Mouse (Mus musculus): Measurements from ENCODE around the gene Rps28. TPM values are rescaled to one million over a fixed set of nuclear protein-coding genes. Genes with fewer than 3 reads are reported as not detected.
"Not testable (repeated sequence)": the region's sequence is repeated elsewhere in the genome, so short reads cannot be mapped to it uniquely, and the experiment has no call there.

The Rps28 gene
- total RNA-seq (2021), result 1,000 to 10,000 TPM; 1,155 to 1,182 TPM

- peak; percentile 97 for DNase-seq
- intact Hi-C loops (cut with DNase I), result no loop called here
Observed at GRCm38 (mm10) chr17:33824084-33824996, at the start of gene Rps28, which contains the start of gene Ndufa7. Rps28 (minus strand) TSS chr17:33824562. Ndufa7 (plus strand) TSS chr17:33824572.

DNA sequence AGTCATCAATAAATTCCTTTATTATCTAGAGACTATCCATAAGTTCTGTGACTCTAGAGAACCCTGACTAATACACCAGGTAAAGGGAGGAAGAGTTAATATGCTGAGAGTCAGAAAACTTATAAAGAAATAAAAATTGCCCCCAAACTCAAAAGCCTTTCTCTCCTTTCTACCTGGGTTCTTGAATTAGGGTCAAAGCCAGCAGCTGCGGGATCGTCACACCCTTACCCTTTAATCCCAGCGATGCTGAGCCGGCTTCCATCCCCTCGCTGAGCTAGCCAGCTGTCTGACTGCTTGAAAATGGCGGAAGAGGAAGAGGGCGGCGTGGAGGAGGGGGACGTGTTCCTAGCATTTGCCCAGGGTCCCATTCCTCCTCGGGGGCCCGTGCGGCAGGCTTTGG is 49.2 kb upstream of the Rps28 start, which contains the start of gene Gm7029:
Gene Gm7029, plus strand, starts transcription at position 301 of the 400 bp plus-strand sequence.
- intact Hi-C loops (cut with DNase I); DNase-seq: not testable (repeated sequence)

DNA sequence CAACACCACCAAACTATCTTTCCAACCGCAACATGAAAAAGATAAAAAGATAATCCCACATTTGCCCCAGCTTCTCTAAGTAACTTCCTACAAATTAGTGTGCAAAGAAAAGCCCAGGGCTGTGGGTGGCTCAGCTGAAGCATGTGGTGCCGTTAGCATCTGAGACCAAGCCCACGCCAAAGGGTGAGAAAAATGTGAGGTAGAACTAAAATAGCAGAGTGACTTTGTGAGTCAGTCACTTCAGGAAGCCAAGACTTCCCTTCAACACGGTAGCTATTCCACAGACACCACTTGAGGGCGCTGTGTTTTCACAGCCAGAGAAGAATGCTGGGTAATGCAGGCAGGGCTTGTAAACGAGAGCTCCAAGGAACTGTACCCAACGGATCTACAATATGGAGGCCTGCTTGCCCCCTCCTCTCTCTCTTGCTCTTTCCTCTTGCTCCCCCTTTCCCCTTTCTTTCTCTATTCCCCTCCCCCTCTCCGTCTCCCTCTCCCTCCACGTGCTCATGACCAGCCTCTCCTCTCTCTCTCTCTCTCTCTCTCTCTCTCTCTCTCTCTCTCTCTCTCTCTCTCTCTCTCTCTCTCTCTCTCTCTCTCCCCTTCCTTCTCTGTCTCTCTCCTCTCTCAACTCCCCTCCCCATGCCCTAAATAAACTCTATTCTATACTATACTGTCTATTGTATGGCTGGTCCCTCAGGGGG is 41.1 kb upstream of the Rps28 start:
- peak; percentile 18 for DNase-seq
- intact Hi-C loops (cut with DNase I), result no loop called here

DNA sequence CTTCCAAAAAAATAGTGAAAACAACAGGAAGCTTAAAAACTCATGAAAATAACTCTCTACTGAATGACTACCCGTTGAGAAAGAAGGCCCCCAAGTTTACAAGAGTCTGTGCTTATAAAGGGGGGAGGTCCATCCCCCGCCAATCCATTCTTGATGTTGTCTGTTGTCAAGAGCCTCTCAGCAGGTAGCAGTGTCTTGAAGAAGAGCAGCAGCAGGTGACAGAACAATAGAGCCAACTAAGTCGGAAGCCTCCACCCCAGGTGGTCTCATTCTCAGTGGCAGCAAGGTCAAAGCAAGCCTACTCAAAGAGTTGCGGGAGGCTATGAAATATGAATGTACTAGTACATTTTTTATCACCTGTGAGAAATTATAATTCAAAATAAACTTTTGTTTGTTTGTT is 33.5 kb upstream of the Rps28 start:
- no peak for DNase-seq
- intact Hi-C loops (cut with DNase I), result no loop called here

GRCm38 (mm10) chr17:33851331-33851730 is 27.0 kb upstream of the Rps28 start:
- intact Hi-C loops (cut with DNase I), result no loop called here
- no peak for DNase-seq

DNA sequence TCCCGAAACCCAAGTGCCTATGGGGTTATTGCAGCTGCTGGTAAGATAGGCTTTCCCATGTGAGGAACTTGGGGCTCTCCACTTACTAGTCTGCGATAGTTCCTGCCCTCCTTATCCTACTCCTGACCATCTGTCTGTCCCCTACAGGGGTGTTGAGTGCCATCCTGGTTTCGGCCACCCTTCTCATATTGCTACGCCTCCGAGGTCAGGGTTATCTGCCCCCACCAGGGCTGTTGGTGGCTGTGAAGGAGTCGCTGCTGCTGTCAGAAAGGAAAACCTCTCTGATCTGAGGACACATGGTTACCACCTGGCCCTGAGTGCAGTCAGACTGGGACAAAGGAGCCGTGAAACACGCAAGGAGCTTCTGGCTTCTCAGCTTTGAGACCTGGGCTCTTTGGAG is 23.8 kb upstream of the Rps28 start:
- no peak for DNase-seq
- intact Hi-C loops (cut with DNase I), result no loop called here

DNA sequence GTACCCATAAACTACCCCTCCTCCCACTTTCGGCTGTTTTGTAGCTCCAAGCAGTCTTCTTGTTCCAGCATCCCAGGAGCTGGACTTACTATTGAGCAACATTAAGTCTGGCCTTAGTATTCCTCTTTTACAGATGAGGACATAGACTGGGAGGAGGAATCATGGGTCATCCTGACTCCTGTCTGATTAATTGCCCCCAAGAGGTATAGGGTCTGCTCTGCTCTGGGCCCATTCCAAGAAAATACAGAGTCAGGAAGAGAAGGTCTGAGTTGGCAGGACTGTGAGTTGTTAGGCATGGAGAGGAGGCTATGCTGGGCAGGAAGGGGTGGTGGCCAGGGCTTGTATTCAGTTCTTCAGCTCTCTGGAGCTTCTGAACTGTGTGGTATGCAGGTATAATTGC is 19.8 kb upstream of the Rps28 start:
- intact Hi-C loops (cut with DNase I), result no loop called here
- no peak for DNase-seq

DNA sequence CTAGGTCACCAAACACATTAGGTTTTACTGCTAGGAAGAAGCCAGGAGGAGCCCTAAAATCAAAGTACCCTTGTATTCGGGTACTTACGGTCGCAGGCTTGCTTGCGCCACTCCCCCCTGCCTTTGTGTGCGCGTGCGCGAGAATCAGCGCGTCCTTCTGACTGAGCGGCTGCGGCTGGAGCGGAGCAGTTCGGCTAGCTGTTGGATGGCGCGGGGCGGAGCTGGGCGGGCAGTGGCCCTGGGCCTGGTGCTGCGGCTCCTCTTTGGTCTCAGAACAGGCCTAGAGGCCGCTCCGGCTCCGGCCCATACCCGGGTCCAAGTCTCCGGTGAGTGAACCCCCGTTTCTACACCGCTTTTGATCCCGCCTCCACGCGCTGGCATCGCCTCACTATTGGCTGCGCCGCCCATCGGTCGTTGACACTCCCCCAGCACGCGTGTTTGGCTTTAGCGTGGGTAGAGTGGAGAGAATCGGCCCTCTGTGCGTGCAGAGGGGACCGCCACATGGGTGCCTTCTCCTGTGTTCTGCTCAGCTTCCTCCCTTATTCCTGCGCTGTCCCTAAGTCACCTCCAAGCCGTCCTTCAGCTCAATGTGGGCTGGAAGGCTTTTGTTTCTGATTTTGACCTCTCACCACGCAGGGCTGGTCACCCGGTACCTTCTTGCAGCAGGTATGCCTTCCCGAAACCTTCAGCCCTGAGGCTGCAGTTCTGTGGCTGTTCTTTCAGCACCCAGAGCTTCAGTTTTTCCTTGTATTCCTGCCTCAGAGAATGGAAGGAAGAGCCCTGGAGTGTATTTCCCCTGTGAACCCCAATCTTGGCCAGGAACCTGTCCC is 18.8 kb upstream of the Rps28 start, which contains the start of gene Cd320:
Gene Cd320, plus strand, starts transcription at position 126 of the 830 bp plus-strand sequence.
- DNase-seq, result peak; percentile 92
- intact Hi-C loops (cut with DNase I), result no loop called here

GRCm38 (mm10) chr17:33829561-33829960 is 5.2 kb upstream of the Rps28 start:
- intact Hi-C loops (cut with DNase I), result no loop called here

GRCm38 (mm10) chr17:33828892-33829291 is 4.5 kb upstream of the Rps28 start:
- no peak for DNase-seq
- intact Hi-C loops (cut with DNase I), result no loop called here

More at GRCm38 (mm10) chr17:33829561-33829960, 5.2 kb upstream of the Rps28 start:
- DNase-seq, result no peak

GRCm38 (mm10) chr17:33826850-33827249 is 2.5 kb upstream of the Rps28 start:
- intact Hi-C loops (cut with DNase I), result no loop called here

DNA sequence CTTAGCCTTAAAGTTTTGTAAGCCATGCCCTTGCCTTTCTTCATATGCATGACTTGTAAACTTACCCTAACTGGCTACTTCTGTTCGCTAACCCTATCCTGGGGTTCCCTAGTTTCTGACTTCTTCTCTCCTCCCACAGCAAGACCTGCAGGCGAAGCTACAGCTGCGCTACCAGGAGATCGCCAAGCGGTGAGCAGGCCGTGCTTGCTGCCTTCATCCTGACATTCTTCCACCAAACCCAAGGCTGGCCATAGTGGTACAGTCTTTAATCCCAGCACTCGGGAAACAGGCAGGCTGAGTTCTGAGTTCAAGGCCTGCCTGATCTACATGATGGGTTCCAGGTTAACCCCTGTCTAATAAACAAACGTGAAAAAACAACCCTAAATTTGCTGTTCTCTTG is 1.1 kb upstream of the Rps28 start:
- intact Hi-C loops (cut with DNase I), result no loop called here
- no peak for DNase-seq

More at GRCm38 (mm10) chr17:33826850-33827249, 2.5 kb upstream of the Rps28 start:
- DNase-seq, result peak; percentile 74

DNA sequence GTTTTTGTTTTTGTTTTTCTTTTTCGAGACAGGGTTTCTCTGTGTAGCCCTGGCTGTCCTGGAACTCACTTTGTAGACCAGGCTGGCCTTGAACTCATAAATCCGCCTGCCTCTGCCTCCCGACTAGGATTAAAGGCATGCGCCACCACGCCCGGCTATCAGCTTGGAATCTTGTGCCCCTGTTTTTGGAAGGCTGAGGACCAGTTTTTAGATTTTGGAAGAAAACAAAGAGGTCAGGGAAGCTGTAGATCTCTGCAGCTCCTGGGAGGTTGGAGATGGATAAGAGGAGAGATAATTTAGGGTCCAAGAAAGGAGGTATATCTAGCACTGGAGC is 602 bp upstream of the Rps28 start:
- DNase-seq; intact Hi-C loops (cut with DNase I): not testable (repeated sequence)

DNA sequence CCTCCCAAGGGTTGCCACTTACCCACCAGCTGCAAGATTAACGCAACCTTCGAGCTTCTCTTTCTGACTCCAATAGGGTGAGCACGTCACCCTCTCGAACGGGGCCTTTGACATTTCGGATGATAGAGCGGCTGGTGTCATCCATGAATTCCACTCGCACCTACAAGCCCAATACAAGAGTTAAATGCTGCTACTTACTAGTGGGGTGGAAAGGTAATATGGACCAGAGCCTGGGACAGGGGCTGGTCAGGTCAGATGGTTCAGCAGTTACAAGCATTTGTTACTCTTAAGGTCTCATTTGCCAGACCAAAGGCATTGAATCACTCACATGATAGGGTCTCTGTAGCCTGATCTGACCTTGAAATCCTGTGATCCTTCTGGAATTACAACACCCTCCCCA is 1.2 kb downstream of the Rps28 start:
- DNase-seq; intact Hi-C loops (cut with DNase I): not testable (repeated sequence)

GRCm38 (mm10) chr17:33822436-33822959 is 1.9 kb downstream of the Rps28 start:
- no peak for DNase-seq
- intact Hi-C loops (cut with DNase I), result no loop called here

DNA sequence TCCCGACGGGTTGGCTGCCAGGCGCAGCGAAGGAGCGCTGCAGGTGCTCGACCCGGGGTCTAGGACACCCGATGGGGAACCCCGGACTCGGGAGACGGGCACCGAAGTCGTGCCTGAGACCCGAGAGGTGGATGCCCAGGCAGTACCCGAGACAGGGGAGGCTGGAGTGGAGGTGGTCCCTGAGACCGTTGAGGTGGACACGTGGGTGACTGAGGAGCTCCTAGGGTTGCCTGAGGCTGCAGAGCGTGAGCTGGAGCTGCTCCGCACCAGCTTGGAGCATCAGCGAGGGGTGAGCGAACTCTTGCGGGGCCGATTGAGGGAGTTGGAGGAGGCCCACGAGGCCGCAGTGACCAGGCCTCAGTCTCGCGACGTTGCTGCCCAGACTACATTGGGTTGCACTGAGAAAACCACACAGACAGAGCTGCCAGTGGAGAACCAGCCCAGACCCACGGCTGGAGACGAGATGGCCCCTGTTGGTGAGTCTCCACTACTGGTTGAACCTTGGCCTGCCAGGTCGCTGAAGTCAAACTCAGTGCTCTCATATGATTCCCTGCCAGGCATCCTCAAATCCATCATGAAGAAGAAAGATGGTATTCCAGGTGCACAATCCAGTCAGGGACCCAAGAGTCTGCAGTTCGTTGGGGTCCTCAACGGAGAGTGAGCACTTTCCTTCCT is 6.3 kb downstream of the Rps28 start:
- intact Hi-C loops (cut with DNase I), result no loop called here
- DNase-seq, result no peak

DNA sequence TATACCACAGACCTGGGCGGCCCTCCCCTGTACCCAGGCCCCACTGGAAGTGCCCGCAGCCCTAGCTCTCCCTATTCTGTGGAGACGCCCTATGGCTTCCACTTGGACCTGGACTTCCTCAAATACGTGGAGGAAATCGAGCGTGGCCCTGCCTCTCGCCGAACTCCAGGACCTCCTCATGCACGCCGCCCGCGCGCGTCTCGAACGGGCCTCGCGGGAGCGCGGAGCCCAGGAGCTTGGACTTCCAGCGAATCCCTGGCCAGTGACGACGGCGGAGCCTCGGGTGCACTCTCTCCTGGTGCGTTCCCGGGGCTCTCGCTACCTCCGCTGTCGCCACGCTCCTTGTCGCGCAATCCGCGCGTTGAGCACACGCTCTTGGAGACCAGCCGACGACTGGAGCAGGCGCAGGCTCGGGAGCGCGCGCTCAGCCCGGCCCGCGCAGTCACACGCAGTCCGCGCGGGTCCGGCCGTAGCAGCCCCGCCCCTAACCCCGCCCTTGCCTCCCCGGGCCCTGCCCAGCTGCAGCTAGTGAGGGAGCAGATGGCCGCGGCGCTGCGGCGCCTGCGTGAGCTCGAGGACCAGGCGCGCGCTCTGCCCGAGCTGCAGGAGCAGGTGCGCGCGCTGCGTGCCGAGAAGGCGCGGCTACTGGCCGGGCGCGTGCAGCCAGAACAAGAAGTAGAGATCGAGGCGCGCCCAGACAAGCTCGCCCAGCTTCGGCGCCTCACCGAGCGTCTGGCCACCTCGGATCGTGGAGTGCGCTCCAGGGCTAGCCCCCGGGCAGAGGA is 7.0 kb downstream of the Rps28 start:
- intact Hi-C loops (cut with DNase I), result no loop called here
- peak; percentile 98 for DNase-seq

DNA sequence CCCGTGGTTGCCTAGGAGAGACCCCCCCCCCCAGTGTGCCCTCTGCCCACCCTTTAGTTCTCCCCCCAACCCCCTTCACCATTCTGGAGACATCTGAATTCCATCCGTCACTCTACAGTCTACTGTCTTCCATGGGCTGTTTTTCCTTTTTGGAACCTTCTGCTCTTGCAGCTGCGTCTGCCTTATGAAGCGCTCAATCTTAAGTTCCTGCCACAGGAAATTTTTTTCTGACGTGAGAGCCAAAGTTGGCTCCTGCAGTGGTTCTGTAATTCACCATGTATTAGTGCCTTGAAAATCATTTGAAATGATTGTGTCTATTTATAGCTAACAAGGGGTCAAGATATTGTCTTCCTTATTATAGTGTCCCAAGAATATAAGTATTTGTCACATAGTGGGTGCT is 7.8 kb downstream of the Rps28 start:
- intact Hi-C loops (cut with DNase I), result no loop called here

DNA sequence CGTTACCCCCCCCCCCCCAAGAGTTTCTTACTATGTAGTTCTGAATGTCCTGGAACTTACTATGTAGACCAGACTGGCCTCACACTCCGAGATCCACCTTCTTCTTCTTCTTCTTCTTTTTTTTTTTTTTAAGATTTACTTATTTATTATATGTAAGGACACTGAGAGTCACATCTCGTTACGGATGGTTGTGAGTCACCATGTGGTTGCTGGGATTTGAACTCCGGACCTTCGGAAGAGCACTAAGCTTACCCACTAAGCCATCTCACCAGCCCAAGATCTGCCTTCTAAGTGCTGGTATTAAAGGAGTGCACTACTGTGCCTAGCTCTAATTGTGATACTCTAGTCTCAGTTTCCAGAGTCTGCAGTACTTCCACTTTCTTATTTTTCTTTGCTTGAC is 9.0 kb downstream of the Rps28 start:
- intact Hi-C loops (cut with DNase I), result no loop called here
- no peak for DNase-seq

More for the DNA sequence above, 7.8 kb downstream of the Rps28 start:
- no peak for DNase-seq
